Mouse (Mus musculus) frontal cortex, postnatal 14 days (tissue): ENCODE measurements around the gene Agr3.

Experiments
- DNase-seq, 2 experiments: peaks; one replicate each; pipeline ENCODE4 v3.0.0; 2022; ENCODE audit warnings: low spot score in 2 of 2

Gene Agr3

DNA sequence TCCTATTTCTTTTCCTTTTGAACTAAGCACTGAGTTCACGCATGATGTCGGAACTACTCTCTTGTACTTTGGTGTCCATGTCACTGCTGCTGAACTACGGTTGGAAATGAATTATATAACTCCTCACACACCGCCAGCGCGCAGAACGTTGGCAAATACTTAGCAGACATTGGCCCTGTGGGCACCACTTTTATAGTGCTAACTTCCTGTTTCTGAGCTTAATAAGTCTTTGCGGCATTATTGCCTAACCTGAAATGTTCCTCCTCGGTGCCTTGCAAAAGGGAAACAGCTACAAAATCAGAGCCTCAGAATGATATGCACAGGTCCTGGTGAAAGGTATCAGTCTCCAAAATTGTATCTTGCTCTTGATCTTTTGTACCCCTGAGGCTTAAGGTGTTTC is 58.1 kb downstream of the Agr3 start:
- no peak for DNase-seq

DNA sequence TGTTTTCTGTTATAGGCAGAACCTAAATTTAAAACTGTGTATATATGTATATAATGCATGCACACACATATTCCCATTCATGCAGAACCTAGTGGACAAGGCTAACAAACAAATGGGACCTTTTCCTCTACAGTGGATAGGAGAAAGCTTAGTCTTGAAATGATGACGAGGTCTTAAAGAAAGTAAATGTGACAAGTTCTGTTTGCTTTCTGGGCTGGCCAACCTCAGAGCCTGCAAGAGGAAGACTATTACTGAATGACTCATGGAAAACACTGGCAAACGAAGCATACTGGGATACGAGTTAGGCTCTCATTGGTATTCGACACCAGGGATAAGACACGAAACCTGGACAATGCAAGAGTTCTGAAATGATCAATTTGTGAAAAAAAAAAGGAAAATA is 59.3 kb downstream of the Agr3 start:
- DNase-seq, result no peak

DNA sequence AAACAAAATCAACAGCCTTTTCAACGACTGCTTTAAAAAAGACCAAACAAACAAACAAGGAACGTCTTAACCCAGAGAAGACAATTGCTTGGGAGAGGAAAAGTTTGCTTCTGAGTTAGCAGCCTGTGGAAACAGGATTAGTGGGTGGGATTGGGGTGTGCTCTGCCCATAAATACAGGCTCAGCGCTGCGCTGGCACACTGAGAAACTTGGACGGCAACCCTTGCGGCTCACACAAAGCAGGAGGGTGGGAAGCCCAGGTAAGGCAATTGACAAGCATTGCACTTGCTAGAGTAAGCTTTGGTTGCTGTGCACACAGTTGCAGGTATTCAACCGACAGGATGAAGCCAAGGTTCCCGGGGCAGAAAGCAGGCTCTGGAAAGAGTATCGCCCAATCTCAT is 67.3 kb downstream of the Agr3 start, which contains the start of gene Agr2:
Agr2 (plus strand) TSS at position 197 of the 400 bp plus-strand sequence.
- DNase-seq, result no peak

DNA sequence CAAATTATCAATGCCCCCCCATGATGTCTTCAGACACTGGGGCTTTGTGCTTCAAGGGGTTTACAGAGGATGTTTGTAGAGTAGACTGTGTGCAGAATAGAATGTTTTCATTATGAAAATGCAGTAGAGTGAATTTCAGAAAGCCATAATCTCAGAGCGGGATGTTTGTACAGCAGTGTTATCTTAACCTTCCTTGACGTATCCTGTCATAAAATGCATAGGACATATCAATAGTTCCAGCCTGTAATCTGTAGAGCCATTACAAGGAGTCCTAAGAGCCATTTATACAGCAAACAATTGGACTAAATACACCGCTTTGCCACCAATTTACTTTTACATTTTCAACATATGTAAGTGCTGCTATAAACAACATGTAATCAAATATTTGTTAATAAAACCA is 68.2 kb downstream of the Agr3 start:
- DNase-seq, result no peak

DNA sequence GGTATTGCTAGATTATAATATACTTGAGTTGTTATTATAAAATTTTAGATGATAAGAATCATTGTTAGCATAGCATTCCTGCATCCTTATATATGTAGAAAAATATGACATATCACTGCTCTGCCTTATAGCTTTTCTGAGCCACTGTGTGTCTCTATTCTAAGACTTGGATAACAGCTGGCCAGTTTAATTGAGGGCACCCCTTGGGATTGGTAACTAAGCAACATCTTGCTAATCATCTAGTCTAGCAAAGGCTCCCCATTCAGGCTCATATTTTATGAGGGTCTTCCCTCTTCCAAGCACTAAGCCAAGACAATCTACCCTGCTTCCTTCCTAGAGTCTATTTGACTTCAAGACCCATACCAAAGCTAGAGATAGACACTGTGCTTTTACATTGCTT is 68.7 kb downstream of the Agr3 start:
- no peak for DNase-seq

DNA sequence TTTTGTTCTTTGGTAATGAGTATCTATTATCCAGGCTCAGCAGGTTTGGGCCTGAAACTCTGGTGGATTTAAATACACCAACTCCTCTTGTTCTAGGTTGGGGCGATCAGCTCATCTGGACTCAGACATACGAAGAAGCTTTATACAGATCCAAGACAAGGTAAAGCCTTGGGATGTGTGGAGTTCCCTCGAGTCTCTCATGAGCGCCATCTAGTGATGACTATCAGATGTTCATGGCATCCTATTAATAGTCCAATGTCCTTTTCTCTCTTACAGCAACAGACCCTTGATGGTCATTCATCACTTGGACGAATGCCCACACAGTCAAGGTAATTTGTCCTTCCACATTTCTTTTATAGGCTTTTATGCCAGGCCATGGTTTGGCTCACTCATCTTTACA is 70.4 kb downstream of the Agr3 start:
- no peak for DNase-seq
